In genomic region chr3:127661646-127662531, GRCm38 (mm10) we compare ENCODE assay signal across 16 mouse cellular contexts. TPM values are rescaled to one million over a fixed set of nuclear protein-coding genes. Genes with fewer than 3 reads are reported as not detected.
A peak's percentile ranks its signal among the peaks of the same experiment; 100 is the strongest.
DNase-seq lines count a peak whose midpoint lies in the region; ATAC-seq lines count a peak whose summit lies in the region.
"Had no signal": no experiment of that assay in that cellular context is flagged by ENCODE, and none has a peak within 500 bp of the region (broad histone marks: within the 10 kb centered on the region; RNA-seq: fewer than 3 reads in every experiment).

No protein-coding gene starts in this region.

- WGBS in hindbrain, embryonic 11.5 days: 38% methylated on average over 22 of the region's 22 CpGs
- WGBS in midbrain, embryonic 13.5 days: 15% methylated on average over 22 of the region's 22 CpGs
- WGBS in heart, embryonic 11.5 days (ENCODE audit: insufficient replicate concordance): 67% methylated on average over 22 of the region's 22 CpGs

- no peaks in the 10 kb centered on the region for H3K27me3 ChIP-seq in hindbrain, embryonic 11.5 days (ENCODE audit: control insufficient read depth, insufficient read depth, low read length)
- peaks cover 72% of the 10 kb centered on the region for H3K27me3 ChIP-seq in midbrain, embryonic 13.5 days
- no peaks in the 10 kb centered on the region for H3K27me3 ChIP-seq in heart, embryonic 11.5 days (ENCODE audit: control insufficient read depth, insufficient read depth, low read length)
- H3K27me3 ChIP-seq: limb, embryonic 15.5 days had no signal

- DNase-seq in embryo, embryonic 10 days (ENCODE audit: low spot score): peak; percentile 17
- DNase-seq in embryo, embryonic 9.5 days (ENCODE audit: extremely low spot score): no peak
- peak; percentile 57 for DNase-seq in hindbrain, embryonic 11.5 days (ENCODE audit: low spot score)
- DNase-seq in B cell, adult 2 months: no peak
- DNase-seq in thymus, postnatal 25 days: no peak
- DNase-seq in right cerebral cortex, adult 2 months (ENCODE audit: low spot score in 2 of 2): no peak
- DNase-seq: adrenal gland, postnatal 10 days; gastrocnemius, postnatal 36 days; kidney, adult 11 months; kidney, postnatal 4 days; lung, embryonic 14.5 days; spleen, adult 18-20 months had no signal

- H3K4me1 ChIP-seq in hindbrain, embryonic 11.5 days (replicated peaks; ENCODE audit: control insufficient read depth, insufficient read depth, low read length): 0 out of 2 replicates have a peak, but pooled peaks cover 4% of the 10 kb centered on the region
- H3K4me1 ChIP-seq in midbrain, embryonic 13.5 days (replicated peaks): peaks cover 22% of the 10 kb centered on the region
- H3K4me1 ChIP-seq in heart, embryonic 11.5 days (ENCODE audit: control insufficient read depth, insufficient read depth, low read length): no peaks in the 10 kb centered on the region
- H3K4me1 ChIP-seq: limb, embryonic 15.5 days had no signal

- no peaks in the 10 kb centered on the region for H3K36me3 ChIP-seq in hindbrain, embryonic 11.5 days (ENCODE audit: control insufficient read depth, insufficient read depth, low read length)
- no peaks in the 10 kb centered on the region for H3K36me3 ChIP-seq in midbrain, embryonic 13.5 days
- no peaks in the 10 kb centered on the region for H3K36me3 ChIP-seq in heart, embryonic 11.5 days (ENCODE audit: control insufficient read depth, insufficient read depth, low read length)
- H3K36me3 ChIP-seq: limb, embryonic 15.5 days had no signal

- H3K27ac ChIP-seq in hindbrain, embryonic 11.5 days (ENCODE audit: low read depth, low read length): peak overlapping the region; percentile 71
- peak overlapping the region; percentile 62 for H3K27ac ChIP-seq in midbrain, embryonic 13.5 days
- H3K27ac ChIP-seq in heart, embryonic 11.5 days (ENCODE audit: low read depth, low read length): no peak overlapping the region
- H3K27ac ChIP-seq: limb, embryonic 15.5 days had no signal

- peak; percentile 78 for ATAC-seq in hindbrain, embryonic 11.5 days (ENCODE audit: low FRiP score)
- ATAC-seq in midbrain, embryonic 13.5 days: peak; percentile 86
- ATAC-seq in heart, embryonic 11.5 days (replicated peaks; ENCODE audit: insufficient number of reproducible peaks, low FRiP score, low TSS enrichment): no peak

- no peak overlapping the region for H3K4me3 ChIP-seq in hindbrain, embryonic 11.5 days (ENCODE audit: low read depth, low read length)
- H3K4me3 ChIP-seq in midbrain, embryonic 13.5 days (replicated peaks): peak overlapping the region; percentile 8; the same call in 1 of the 2 replicates
- no peak overlapping the region for H3K4me3 ChIP-seq in heart, embryonic 11.5 days (ENCODE audit: low read depth, low read length)
- H3K4me3 ChIP-seq: limb, embryonic 15.5 days had no signal

- peak overlapping the region; percentile 27; the same call in 1 of the 2 replicates for H3K9ac ChIP-seq in hindbrain, embryonic 11.5 days (ENCODE audit: low read depth, low read length)
- H3K9ac ChIP-seq in midbrain, embryonic 13.5 days (replicated peaks): peak overlapping the region; percentile 32
- no peak overlapping the region for H3K9ac ChIP-seq in heart, embryonic 11.5 days (ENCODE audit: low read depth, low read length)
- H3K9ac ChIP-seq: limb, embryonic 15.5 days; lung, embryonic 14.5 days had no signal

- H3K9me3 ChIP-seq in hindbrain, embryonic 11.5 days (ENCODE audit: control insufficient read depth, low read length): no peaks in the 10 kb centered on the region
- H3K9me3 ChIP-seq in midbrain, embryonic 13.5 days: no peaks in the 10 kb centered on the region
- H3K9me3 ChIP-seq in heart, embryonic 11.5 days (replicated peaks; ENCODE audit: control insufficient read depth, low read length): no peaks in the 10 kb centered on the region
- H3K9me3 ChIP-seq: limb, embryonic 15.5 days had no signal

- peak overlapping the region; percentile 11; the same call in 1 of the 2 replicates for H3K4me2 ChIP-seq in hindbrain, embryonic 11.5 days (replicated peaks; ENCODE audit: low read depth, low read length)
- peak overlapping the region; percentile 39 for H3K4me2 ChIP-seq in midbrain, embryonic 13.5 days (replicated peaks)
- H3K4me2 ChIP-seq in heart, embryonic 11.5 days: no peak overlapping the region
- H3K4me2 ChIP-seq: limb, embryonic 15.5 days; lung, embryonic 14.5 days had no signal

RNA-seq across cellular contexts. Expression of gene Neurog2, which starts 29.0 kb away (rescaled TPM):
- 45.1 and 47.1 TPM in 2 replicates for polyA plus RNA-seq in hindbrain, embryonic 11.5 days (2014; fragmentation: Nextera tagmentation; extraction: Ambion mirVana)
- 58.3 and 67.5 TPM in 2 replicates for polyA plus RNA-seq in midbrain, embryonic 13.5 days (2015; fragmentation: Nextera tagmentation; extraction: Ambion mirVana)
- not detected in 2 replicates for polyA plus RNA-seq in heart, embryonic 11.5 days (2014; fragmentation: Nextera tagmentation; extraction: Ambion mirVana)
- polyA plus RNA-seq: heart, embryonic 16.5 days; limb, embryonic 15.5 days; lung, embryonic 14.5 days had no signal

Comparison
In these comparisons a context has a peak if more than half of its experiments do, and no peak if none do; other contexts are left out.
1. DNase-seq: peak in embryo, embryonic 10 days (single experiment) and hindbrain, embryonic 11.5 days (single experiment); none in embryo, embryonic 9.5 days (single experiment), B cell, adult 2 months (0 of 2), thymus, postnatal 25 days (single experiment) and right cerebral cortex, adult 2 months (0 of 2).
2. RNA of gene Neurog2, which starts 29.0 kb away (polyA plus RNA-seq): 58.3 to 67.5 TPM in midbrain, embryonic 13.5 days and 45.1 to 47.1 TPM in hindbrain, embryonic 11.5 days; not detected in heart, embryonic 11.5 days; every median in the first group is over 10 times any median in the second.